Mouse (Mus musculus) frontal cortex, adult (tissue): ENCODE data around the gene Esyt1.

Source experiments
- ATAC-seq: cut with Nextera tagmentation; 2 replicates; pipeline ENCODE4 v1.9.2; 2017; ENCODE audit warnings: mild to moderate bottlenecking, moderate library complexity, mixed read lengths; ENCODE audit not compliant: low TSS enrichment

Gene Esyt1

GRCm38 (mm10) chr10:128488776-128489175, 36.9 kb downstream of the Esyt1 start:
- ATAC-seq = no peak

- no peak for ATAC-seq
These were observed 37.6 kb downstream of the Esyt1 start for GRCm38 (mm10) chr10:128487861-128488712.

GRCm38 (mm10) chr10:128486370-128486769, 39.3 kb downstream of the Esyt1 start:
- ATAC-seq = no peak

GRCm38 (mm10) chr10:128474366-128474765, 51.3 kb downstream of the Esyt1 start:
- ATAC-seq = no peak

- no peak for ATAC-seq
These were observed 65.4 kb downstream of the Esyt1 start for GRCm38 (mm10) chr10:128460270-128460630.
